Mouse (Mus musculus): ENCODE results near the gene Rnpc3. TPM values are rescaled to one million over a fixed set of nuclear protein-coding genes. Genes with fewer than 3 reads are reported as not detected.

Gene Rnpc3
- total and polyA plus RNA-seq, 3 experiments = 9.3 to 72.2 (median 63.0) TPM

DNA sequence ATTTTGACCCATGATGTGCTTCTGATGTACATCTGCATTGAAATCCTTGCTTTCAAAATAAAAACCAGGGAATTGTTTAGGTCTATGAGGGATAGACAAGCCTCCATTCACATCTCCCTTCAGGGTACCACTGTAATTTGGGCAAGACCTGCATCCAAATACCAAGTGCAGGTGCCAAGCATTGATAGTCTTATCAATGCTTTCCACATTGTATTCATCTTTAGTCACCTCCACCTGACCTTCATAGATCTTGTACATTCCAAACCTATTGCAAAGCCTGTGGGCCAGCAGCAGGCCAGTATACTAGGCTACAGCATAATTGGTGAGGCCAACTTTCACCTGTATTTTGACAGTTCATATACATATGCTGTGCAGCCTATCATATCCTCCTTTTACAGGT, 1.7 kb upstream of the Rnpc3 start:
- ATAC-seq (ENCODE audit: extremely low read depth, insufficient number of reproducible peaks, low FRiP score, poor library complexity, severe bottlenecking) (no peak), DNase-seq (ENCODE audit: low spot score) (no peak)
- Histone ChIP-seq H3K9me3 (replicated peaks) (no peaks in the 10 kb centered on the region), H3K4me3 (ENCODE audit: low read depth, low read length) (no peak overlapping the region), H3K27me3 (ENCODE audit: insufficient read depth, low read length) (no peaks in the 10 kb centered on the region), H3K36me3 (replicated peaks) (peaks cover 6% of the 10 kb centered on the region), H3K4me1 (ENCODE audit: insufficient read depth, low read depth, low read length) (peaks cover 15% of the 10 kb centered on the region)
- TF ChIP-seq GATA1 (IDR thresholded peaks at IDR 0.05; ENCODE audit: borderline replicate concordance, low read length) = no peak
- no peak for TF ChIP-seq CTCF (IDR thresholded peaks at IDR 0.05; ENCODE audit: low read depth, low read length)
- no peak for TF ChIP-seq POLR2AphosphoS5 (IDR thresholded peaks at IDR 0.05; ENCODE audit: insufficient replicate concordance, low read depth, low read length)
- no peak for TF ChIP-seq GATA2 (IDR thresholded peaks at IDR 0.05; ENCODE audit: borderline replicate concordance, low read depth, low read length)
- peak; percentile 25; the same call in 1 of the 2 replicates for TF ChIP-seq TAL1 (conservative IDR thresholded peaks at IDR 0.05; ENCODE audit: low read depth, low read length)

- no peak for TF ChIP-seq CTCF (IDR thresholded peaks at IDR 0.05; ENCODE audit: low read depth, low read length)
- TF ChIP-seq TAL1 (conservative IDR thresholded peaks at IDR 0.05; ENCODE audit: low read depth, low read length) = no peak
- no peak for TF ChIP-seq GATA1 (IDR thresholded peaks at IDR 0.05; ENCODE audit: borderline replicate concordance, low read length)
- no peak for TF ChIP-seq POLR2AphosphoS5 (IDR thresholded peaks at IDR 0.05; ENCODE audit: insufficient replicate concordance, low read depth, low read length)
- no peak for TF ChIP-seq GATA2 (IDR thresholded peaks at IDR 0.05; ENCODE audit: borderline replicate concordance, low read depth, low read length)
- DNase-seq (ENCODE audit: low spot score) (peak; percentile 6), ATAC-seq (ENCODE audit: extremely low read depth, insufficient number of reproducible peaks, low FRiP score, poor library complexity, severe bottlenecking) (peak; percentile 43; the same call in 1 of the 2 replicates)
- Histone ChIP-seq H3K9me3 (replicated peaks) (no peaks in the 10 kb centered on the region), H3K36me3 (replicated peaks) (peaks cover 11% of the 10 kb centered on the region), H3K4me1 (ENCODE audit: insufficient read depth, low read depth, low read length) (peaks cover 15% of the 10 kb centered on the region), H3K27me3 (ENCODE audit: insufficient read depth, low read length) (no peaks in the 10 kb centered on the region), H3K4me3 (ENCODE audit: low read depth, low read length) (peak overlapping the region; percentile 82)
Observed at GRCm38 (mm10) chr3:113630564-113630963, 615 bp upstream of the Rnpc3 start.

DNA sequence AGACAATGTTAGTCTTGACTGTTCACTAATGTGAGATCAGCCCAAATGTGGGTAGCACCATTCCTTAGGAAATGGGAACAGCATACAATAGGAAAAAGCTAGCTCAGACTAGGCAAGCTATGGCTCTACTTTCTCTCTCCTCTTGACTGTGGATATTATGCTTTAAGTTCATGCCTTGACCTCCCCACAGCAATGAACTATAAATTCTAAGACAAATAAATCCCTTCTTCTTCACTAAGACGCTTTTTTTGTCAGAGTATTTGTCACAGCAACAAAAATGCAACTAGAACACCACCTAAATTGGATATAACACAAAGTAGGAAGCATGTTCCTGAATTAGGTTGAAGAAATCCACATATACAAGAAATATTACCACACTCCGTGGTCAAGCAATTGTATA, 23.4 kb downstream of the Rnpc3 start, which contains the start of gene Amy1:
Gene Amy1 (minus strand): TSS at position 101 of the 400 bp plus-strand sequence.
- no peak for DNase-seq (ENCODE audit: low spot score)
- no peak for ATAC-seq (ENCODE audit: extremely low read depth, insufficient number of reproducible peaks, low FRiP score, poor library complexity, severe bottlenecking)
- H3K4me1 ChIP-seq (ENCODE audit: insufficient read depth, low read depth, low read length) = no peaks in the 10 kb centered on the region
- no peak for TF ChIP-seq TAL1 (conservative IDR thresholded peaks at IDR 0.05; ENCODE audit: low read depth, low read length)
- no peak for TF ChIP-seq POLR2AphosphoS5 (IDR thresholded peaks at IDR 0.05; ENCODE audit: insufficient replicate concordance, low read depth, low read length)
- TF ChIP-seq GATA2 (IDR thresholded peaks at IDR 0.05; ENCODE audit: borderline replicate concordance, low read depth, low read length) = no peak
- TF ChIP-seq GATA1 (IDR thresholded peaks at IDR 0.05; ENCODE audit: borderline replicate concordance, low read length) = no peak
- no peak for TF ChIP-seq CTCF (IDR thresholded peaks at IDR 0.05; ENCODE audit: low read depth, low read length)
- H3K4me3 ChIP-seq (ENCODE audit: low read depth, low read length) = no peak within 1 kb of the TSS
- no peaks in the 10 kb centered on the region for H3K27me3 ChIP-seq (ENCODE audit: insufficient read depth, low read length)
- H3K36me3 ChIP-seq (replicated peaks) = peaks cover 32% of the 10 kb centered on the region
- H3K9me3 ChIP-seq (replicated peaks) = no peaks in the 10 kb centered on the region

DNA sequence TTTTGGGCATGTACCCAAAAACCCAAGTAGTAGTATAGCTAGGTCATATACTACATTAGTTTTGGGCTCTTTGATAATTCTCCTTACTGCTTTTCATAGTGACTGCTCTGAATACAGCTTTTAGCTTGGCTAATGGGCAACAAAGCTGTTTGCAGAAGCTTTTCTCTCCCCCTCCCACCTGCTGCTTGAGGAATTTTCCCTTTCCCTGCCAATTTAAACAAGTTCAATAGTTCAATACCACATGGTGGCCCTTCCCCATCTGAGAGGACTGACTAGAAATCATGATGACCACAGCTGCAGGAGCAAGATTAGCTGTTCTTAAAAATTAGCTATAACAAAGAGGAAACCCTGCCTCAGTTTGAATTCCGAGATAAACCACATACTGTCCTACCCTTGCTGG, 39.1 kb downstream of the Rnpc3 start:
- Histone ChIP-seq H3K4me3 (ENCODE audit: low read depth, low read length) (no peak overlapping the region), H3K9me3 (replicated peaks) (no peaks in the 10 kb centered on the region), H3K36me3 (replicated peaks) (peaks cover 3% of the 10 kb centered on the region), H3K27me3 (ENCODE audit: insufficient read depth, low read length) (no peaks in the 10 kb centered on the region), H3K4me1 (ENCODE audit: insufficient read depth, low read depth, low read length) (no peaks in the 10 kb centered on the region)
- ATAC-seq (ENCODE audit: extremely low read depth, insufficient number of reproducible peaks, low FRiP score, poor library complexity, severe bottlenecking) (no peak), DNase-seq (ENCODE audit: low spot score) (no peak)
- TF ChIP-seq GATA2 (IDR thresholded peaks at IDR 0.05; ENCODE audit: borderline replicate concordance, low read depth, low read length) (no peak), GATA1 (IDR thresholded peaks at IDR 0.05; ENCODE audit: borderline replicate concordance, low read length) (no peak), POLR2AphosphoS5 (IDR thresholded peaks at IDR 0.05; ENCODE audit: insufficient replicate concordance, low read depth, low read length) (no peak), CTCF (IDR thresholded peaks at IDR 0.05; ENCODE audit: low read depth, low read length) (no peak), TAL1 (conservative IDR thresholded peaks at IDR 0.05; ENCODE audit: low read depth, low read length) (no peak)

DNA sequence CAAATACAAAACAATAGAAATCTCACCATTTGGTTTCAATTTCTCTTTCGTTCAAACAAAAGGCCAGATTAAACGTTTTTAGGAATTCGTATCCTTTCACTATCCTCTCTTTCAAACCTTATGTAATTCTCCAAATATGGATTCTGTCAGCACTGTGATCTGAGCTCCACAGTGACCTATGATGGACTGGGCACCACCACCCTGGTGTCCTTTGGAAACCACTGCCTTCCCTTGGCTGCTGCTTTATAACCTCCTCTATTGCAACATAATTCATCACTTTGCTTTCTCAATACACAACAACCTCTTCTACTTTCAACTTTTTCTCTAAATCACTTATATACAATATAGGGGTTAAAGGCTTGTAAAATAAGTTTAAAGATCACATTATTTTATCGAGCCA, 55.4 kb downstream of the Rnpc3 start:
- no peak overlapping the region for H3K4me3 ChIP-seq (ENCODE audit: low read depth, low read length)
- no peak for TF ChIP-seq GATA1 (IDR thresholded peaks at IDR 0.05; ENCODE audit: borderline replicate concordance, low read length)
- no peak for TF ChIP-seq TAL1 (conservative IDR thresholded peaks at IDR 0.05; ENCODE audit: low read depth, low read length)
- TF ChIP-seq POLR2AphosphoS5 (IDR thresholded peaks at IDR 0.05; ENCODE audit: insufficient replicate concordance, low read depth, low read length) = no peak
- TF ChIP-seq GATA2 (IDR thresholded peaks at IDR 0.05; ENCODE audit: borderline replicate concordance, low read depth, low read length) = no peak
- TF ChIP-seq CTCF (IDR thresholded peaks at IDR 0.05; ENCODE audit: low read depth, low read length) = no peak
- H3K9me3 ChIP-seq (replicated peaks) = no peaks in the 10 kb centered on the region
- no peak for DNase-seq (ENCODE audit: low spot score)
- no peaks in the 10 kb centered on the region for H3K36me3 ChIP-seq (replicated peaks)
- ATAC-seq (ENCODE audit: extremely low read depth, insufficient number of reproducible peaks, low FRiP score, poor library complexity, severe bottlenecking) = no peak
- no peaks in the 10 kb centered on the region for H3K4me1 ChIP-seq (ENCODE audit: insufficient read depth, low read depth, low read length)
- H3K27me3 ChIP-seq (ENCODE audit: insufficient read depth, low read length) = no peaks in the 10 kb centered on the region

- TF ChIP-seq CTCF (IDR thresholded peaks at IDR 0.05; ENCODE audit: low read depth, low read length) (no peak), TAL1 (conservative IDR thresholded peaks at IDR 0.05; ENCODE audit: low read depth, low read length) (no peak), GATA1 (IDR thresholded peaks at IDR 0.05; ENCODE audit: borderline replicate concordance, low read length) (no peak), GATA2 (IDR thresholded peaks at IDR 0.05; ENCODE audit: borderline replicate concordance, low read depth, low read length) (no peak), POLR2AphosphoS5 (IDR thresholded peaks at IDR 0.05; ENCODE audit: insufficient replicate concordance, low read depth, low read length) (no peak)
- DNase-seq (ENCODE audit: low spot score) = no peak
Observed at GRCm38 (mm10) chr3:113574138-113574537, 55.8 kb downstream of the Rnpc3 start.

More at GRCm38 (mm10) chr3:113574138-113574537, 55.8 kb downstream of the Rnpc3 start:
- no peaks in the 10 kb centered on the region for H3K9me3 ChIP-seq (replicated peaks)
- H3K4me3 ChIP-seq (ENCODE audit: low read depth, low read length) = no peak overlapping the region
- no peak for ATAC-seq (ENCODE audit: extremely low read depth, insufficient number of reproducible peaks, low FRiP score, poor library complexity, severe bottlenecking)
- H3K36me3 ChIP-seq (replicated peaks) = no peaks in the 10 kb centered on the region
- no peaks in the 10 kb centered on the region for H3K4me1 ChIP-seq (ENCODE audit: insufficient read depth, low read depth, low read length)
- no peaks in the 10 kb centered on the region for H3K27me3 ChIP-seq (ENCODE audit: insufficient read depth, low read length)
